Mouse (Mus musculus) hindbrain, embryonic 15.5 days (tissue): ENCODE results near the gene Gm960. TPM values are rescaled to one million over a fixed set of nuclear protein-coding genes. Genes with fewer than 3 reads are reported as not detected.
A peak's percentile ranks its signal among the peaks of the same experiment; 100 is the strongest.

Source experiments
- ATAC-seq: fragments of 200-750 bp; cut with Nextera tagmentation; 2 replicates; pipeline ENCODE4 v1.8.0; 2017; ENCODE audit warnings: low read depth, moderate number of reproducible peaks, moderate TSS enrichment; ENCODE audit not compliant: low FRiP score
- H3K27ac ChIP-seq: fragments of 300-500 bp; sonication (generic); replicated peaks from 2 replicates; pipeline ENCODE4 v1.5.1; 2015; ENCODE audit warnings: mild to moderate bottlenecking, inconsistent platforms
- H3K27me3 ChIP-seq: fragments of 300-500 bp; sonication (generic); 2 replicates; pipeline ENCODE4 v1.6.1; 2015; ENCODE audit warnings: control low read depth, inconsistent platforms
- H3K36me3 ChIP-seq: fragments of 300-500 bp; sonication (generic); 2 replicates; pipeline ENCODE4 v1.6.1; 2015; ENCODE audit warnings: control low read depth, inconsistent platforms
- H3K4me1 ChIP-seq: fragments of 300-500 bp; sonication (generic); replicated peaks from 2 replicates; pipeline ENCODE4 v1.6.1; 2015; ENCODE audit warnings: control low read depth, inconsistent platforms
- H3K4me2 ChIP-seq: fragments of 300-500 bp; sonication (generic); 2 replicates; pipeline ENCODE4 v1.6.1; 2015; ENCODE audit warnings: moderate library complexity, mild to moderate bottlenecking, inconsistent platforms
- H3K4me3 ChIP-seq: fragments of 300-500 bp; sonication (generic); 2 replicates; pipeline ENCODE4 v1.5.1; 2015; ENCODE audit warnings: mild to moderate bottlenecking, inconsistent platforms
- H3K9ac ChIP-seq: fragments of 300-500 bp; sonication (generic); 2 replicates; pipeline ENCODE4 v1.6.1; 2015; ENCODE audit warnings: inconsistent platforms
- H3K9me3 ChIP-seq: fragments of 300-500 bp; sonication (generic); 2 replicates; pipeline ENCODE4 v1.6.1; 2016; ENCODE audit warnings: control low read depth, inconsistent platforms
- WGBS: fragments of 180-500 bp; shearing (Covaris S2); methylation state at CpG from one replicate; pipeline ENCODE4 v1.1.7; 2015; 5-methylcytosine and 5-hydroxymethylcytosine counted together
- polyA plus RNA-seq: library from polyadenylated mRNA; unstranded; fragments of >200 nt; fragmentation: Nextera tagmentation; extraction: Ambion mirVana; gene quantifications from 2 replicates; pipeline ENCODE4 v1.2.1, GENCODE M21; 2015

The Gm960 gene
- polyA plus RNA-seq, 1 experiment from 2014 or later, result 7.0 TPM

DNA sequence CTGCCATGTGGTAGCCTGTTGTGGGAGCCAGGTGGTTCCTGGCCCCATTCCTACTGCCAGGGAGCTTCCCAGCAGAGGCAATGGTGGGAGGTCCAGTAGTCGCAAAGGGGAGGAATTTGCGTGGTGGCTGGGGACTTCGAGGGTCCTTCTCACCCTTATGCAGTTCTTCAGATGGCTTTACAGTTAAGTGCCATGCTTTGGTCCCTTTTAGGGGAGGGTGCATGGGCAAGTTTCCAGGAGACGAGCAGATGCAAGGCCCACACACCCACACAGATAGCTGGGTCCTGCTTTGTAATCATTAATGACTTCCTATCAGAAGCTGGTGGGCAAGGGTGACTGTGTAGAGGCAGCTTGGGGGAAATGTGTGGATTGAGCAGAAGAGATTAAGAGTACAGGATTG lies 81.9 kb downstream of the Gm960 start:
- Histone ChIP-seq H3K36me3 (peaks cover 18% of the 10 kb centered on the region), H3K4me1 (peaks cover 43% of the 10 kb centered on the region), H3K9ac (no peak overlapping the region), H3K4me2 (0 out of 2 replicates have a peak overlapping the region, but pooled peaks have one; percentile 91), H3K27me3 (no peaks in the 10 kb centered on the region), H3K9me3 (no peaks in the 10 kb centered on the region), H3K27ac (peak overlapping the region; percentile 95; the same call in 1 of the 2 replicates), H3K4me3 (no peak overlapping the region)
- 41% methylated on average over 4 of the region's 4 CpGs for WGBS
- no peak for ATAC-seq

DNA sequence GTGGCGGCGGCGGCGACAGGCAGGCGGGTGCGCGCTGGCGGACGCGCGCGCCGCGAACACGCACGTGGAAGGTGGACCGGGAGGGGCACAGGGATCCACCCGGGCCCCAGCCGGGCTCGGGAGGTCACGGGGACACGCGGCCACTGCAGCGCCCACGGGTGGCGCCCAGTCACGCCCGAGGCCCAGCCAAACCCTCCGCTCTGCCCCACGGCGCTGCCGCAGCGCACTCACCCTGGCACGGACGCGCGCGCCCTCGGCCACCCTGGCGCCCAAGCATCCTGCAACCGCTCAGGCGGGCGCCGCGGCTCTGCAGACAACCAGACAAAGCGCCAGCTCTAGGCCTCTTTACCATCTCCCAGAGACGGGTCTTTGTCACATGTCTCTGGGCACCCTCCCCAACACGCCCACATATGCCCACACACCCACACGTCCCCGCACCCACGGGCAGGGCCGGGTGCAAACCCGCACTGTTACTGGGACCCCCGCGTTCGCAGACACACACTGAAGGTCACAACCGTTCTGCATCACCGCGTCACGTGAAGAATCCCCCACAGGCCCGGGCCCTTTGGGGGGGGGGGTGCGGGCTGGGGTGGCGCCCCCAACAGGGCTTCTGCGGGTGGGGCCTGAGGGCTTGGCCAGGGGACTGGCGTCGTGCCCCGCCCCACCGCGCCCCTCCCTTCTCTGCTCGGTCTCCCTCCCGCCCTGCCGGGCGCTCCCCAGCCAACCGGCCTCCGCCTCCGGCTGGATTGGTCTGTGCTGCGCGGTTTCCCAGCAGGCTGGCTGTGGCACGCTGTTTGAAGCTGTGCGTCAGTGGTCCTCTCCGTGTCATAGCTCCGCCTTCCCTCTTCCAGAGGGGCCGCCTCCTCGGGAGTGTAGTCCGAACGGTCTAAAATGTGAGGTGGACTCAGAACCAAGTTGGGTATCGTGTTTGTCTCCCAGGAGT lies 83.0 kb downstream of the Gm960 start, which contains the start of gene Lrfn4:
Gene Lrfn4, minus strand, starts transcription at position 517 of the 943 bp plus-strand sequence.
- H3K36me3 ChIP-seq, result peaks cover 20% of the 10 kb centered on the region
- H3K27me3 ChIP-seq, result no peaks in the 10 kb centered on the region
- no peaks in the 10 kb centered on the region for H3K9me3 ChIP-seq
- peak within 1 kb of the TSS; percentile 91 for H3K4me2 ChIP-seq
- peaks cover 43% of the 10 kb centered on the region for H3K4me1 ChIP-seq
- H3K9ac ChIP-seq, result peak within 1 kb of the TSS; percentile 99
- peak within 1 kb of the TSS; percentile 95 for H3K27ac ChIP-seq
- peak; percentile 91 for ATAC-seq
- peak within 1 kb of the TSS; percentile 95 for H3K4me3 ChIP-seq
- WGBS, result 0% methylated on average over 64 of the region's 87 CpGs

DNA sequence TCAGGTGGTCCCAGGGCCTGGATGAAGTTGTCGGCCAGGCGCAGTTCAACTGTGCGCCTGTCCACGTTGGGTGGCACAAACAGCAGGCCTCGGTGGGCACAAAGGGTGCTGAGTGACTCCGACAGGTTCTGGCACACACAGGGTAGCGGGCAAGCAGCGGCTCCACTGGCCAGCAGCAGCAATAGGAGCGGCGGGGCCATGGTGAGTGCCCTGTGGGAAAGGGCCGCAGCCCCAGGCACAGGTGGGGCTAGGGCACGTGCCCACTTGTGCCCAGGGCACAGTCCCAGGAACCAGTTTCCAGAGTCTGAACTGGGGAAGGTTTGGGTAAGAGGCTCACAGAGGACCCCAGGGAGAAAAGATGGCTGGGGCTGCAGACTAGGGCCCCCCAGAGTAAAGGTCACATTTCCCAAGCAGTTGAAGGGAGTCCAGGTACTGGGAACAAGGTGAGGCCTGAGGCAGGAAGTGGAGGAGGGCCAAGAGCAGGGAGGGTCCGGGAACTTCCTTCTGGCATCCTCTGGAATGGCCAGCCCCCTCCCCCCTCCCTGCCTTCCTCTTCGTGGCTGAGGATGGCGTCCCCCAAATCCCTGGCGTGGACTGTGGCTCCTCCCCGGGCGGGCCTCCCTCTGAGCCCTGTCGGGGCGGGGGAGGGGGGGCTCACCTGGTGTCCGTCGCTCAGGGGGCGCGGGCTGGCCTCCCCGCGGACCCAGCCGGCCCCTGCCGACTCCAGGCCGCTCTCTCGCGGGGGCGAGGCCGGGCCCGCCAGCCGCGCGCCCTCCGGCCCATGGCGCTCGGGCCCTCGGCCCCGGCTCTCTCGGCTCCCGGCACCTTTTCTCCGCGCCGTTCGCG lies 83.9 kb downstream of the Gm960 start:
- Histone ChIP-seq H3K4me1 (peaks cover 43% of the 10 kb centered on the region), H3K27me3 (no peaks in the 10 kb centered on the region), H3K27ac (peak overlapping the region; percentile 95), H3K9me3 (no peaks in the 10 kb centered on the region), H3K4me2 (peak overlapping the region; percentile 91), H3K4me3 (peak overlapping the region; percentile 95), H3K9ac (peak overlapping the region; percentile 99), H3K36me3 (peaks cover 20% of the 10 kb centered on the region)
- ATAC-seq, result peak; percentile 0; the same call in 1 of the 2 replicates
- WGBS, result 20% methylated on average over 37 of the region's 49 CpGs

DNA sequence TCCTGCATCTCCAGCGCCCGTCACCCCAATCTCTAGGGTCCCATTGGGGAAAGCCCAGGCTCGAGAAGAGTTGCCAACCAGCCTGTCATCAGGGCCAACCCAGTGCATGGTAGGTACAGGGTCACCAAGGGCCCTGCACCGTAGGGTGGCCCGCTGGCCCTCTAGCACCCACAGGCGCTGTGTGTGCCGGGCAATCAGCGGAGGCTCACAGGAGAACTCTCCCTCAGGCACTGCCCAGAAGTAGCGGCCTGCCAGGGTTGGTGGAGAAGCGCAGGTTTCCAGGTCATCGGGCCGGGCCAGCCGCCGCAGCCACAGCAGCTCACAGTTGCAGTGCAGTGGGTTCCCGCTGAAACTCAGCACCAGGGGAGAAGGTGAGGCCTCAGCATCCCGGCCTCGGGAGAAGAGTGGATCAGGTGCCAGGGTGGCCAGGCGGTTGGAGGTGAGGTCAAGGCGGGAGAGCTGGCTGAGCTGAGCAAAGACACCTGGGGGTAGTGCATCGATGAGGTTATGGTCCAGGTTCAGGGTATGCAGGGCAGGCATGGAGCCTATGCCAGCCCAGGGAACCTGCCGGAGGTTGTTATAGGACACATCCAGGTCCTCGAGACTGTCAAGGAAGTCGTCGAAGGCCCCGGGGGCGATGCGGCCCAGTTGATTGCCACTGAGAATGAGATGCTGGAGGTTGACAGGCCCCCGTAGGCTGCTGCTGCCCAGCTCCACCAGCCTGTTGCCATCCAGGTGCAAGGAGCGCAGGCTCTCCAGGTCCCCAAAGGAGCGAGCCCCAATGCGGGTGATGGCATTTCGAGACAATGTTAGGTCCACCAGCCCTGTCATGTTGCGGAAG lies 84.8 kb downstream of the Gm960 start:
- no peak overlapping the region for H3K27ac ChIP-seq
- peaks cover 20% of the 10 kb centered on the region for H3K36me3 ChIP-seq
- H3K9ac ChIP-seq, result peak overlapping the region; percentile 99; the same call in 1 of the 2 replicates
- 91% methylated on average over 33 of the region's 33 CpGs for WGBS
- H3K4me1 ChIP-seq, result peaks cover 43% of the 10 kb centered on the region
- no peaks in the 10 kb centered on the region for H3K9me3 ChIP-seq
- H3K27me3 ChIP-seq, result no peaks in the 10 kb centered on the region
- H3K4me3 ChIP-seq, result peak overlapping the region; percentile 95
- H3K4me2 ChIP-seq, result peak overlapping the region; percentile 91
- ATAC-seq, result no peak

DNA sequence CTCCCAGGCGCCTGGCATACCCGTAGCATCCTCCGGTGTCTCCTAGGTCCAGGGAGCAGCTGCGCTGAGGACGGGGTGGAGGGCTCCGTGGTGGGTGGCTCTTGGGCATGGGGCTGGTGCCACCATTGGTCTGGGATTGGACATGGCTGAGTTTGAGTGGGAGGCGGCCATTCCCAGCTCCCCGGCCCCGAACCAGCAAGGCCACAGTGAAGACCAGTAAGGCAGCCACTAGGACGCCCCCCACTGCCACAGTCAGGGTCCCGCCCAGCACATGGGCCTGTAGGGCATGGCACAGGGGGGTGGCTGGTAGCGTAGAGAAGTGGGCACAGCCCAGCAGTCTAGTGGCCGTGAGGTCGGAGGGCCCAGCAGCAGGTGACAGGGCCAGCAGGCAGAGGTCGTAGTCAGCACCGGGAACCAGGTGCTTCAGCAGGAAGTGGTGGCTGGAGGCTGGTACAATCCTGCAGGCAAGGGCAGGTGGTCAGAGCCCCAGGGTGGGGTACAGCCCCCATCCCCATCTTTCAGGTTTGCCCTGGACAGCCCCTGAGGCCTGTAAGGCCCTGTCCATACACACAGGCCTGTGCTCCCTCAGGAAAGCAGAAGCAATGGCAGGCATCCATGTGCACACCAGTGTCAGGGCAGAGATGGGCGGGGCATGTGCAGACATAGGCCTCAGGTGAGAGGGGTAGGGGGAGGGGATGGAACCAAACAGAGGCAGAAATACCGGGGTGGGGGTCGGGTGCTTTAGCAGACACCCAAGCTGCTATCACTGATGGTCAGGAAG lies 86.1 kb downstream of the Gm960 start:
- Histone ChIP-seq H3K4me1 (peaks cover 39% of the 10 kb centered on the region), H3K4me3 (no peak overlapping the region), H3K4me2 (peak overlapping the region; percentile 91), H3K36me3 (peaks cover 20% of the 10 kb centered on the region), H3K9me3 (no peaks in the 10 kb centered on the region), H3K9ac (no peak overlapping the region), H3K27ac (no peak overlapping the region), H3K27me3 (no peaks in the 10 kb centered on the region)
- no peak for ATAC-seq
- 88% methylated on average over 19 of the region's 19 CpGs for WGBS

DNA sequence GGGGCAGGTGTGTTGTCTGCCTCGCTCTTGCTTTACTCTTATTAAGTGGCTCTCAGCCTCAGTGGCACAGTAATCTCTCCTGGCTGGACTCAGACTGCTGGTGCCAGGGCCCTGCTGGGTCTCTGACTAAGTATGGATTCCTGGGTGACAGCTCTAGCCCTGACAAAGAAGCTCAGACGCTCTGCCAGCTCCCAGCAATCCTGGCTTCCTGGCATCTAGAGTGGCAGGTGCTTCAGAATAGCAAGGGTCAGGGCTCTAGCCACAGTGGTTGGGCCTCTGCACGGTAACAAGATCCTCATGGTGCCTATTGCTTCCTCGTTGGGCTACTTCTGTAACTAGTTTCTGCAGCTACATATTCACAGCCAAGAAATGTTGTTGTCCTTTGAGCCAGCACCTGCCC lies 88.4 kb downstream of the Gm960 start:
- H3K9me3 ChIP-seq, result no peaks in the 10 kb centered on the region
- peaks cover 20% of the 10 kb centered on the region for H3K36me3 ChIP-seq
- H3K4me1 ChIP-seq, result peaks cover 30% of the 10 kb centered on the region
- no peak overlapping the region for H3K4me3 ChIP-seq
- H3K27ac ChIP-seq, result no peak overlapping the region
- no peak for ATAC-seq
- 68% methylated on average over 4 of the region's 4 CpGs for whole genome bisulfite sequencing
- no peaks in the 10 kb centered on the region for H3K27me3 ChIP-seq
- no peak overlapping the region for H3K4me2 ChIP-seq
- H3K9ac ChIP-seq, result no peak overlapping the region

DNA sequence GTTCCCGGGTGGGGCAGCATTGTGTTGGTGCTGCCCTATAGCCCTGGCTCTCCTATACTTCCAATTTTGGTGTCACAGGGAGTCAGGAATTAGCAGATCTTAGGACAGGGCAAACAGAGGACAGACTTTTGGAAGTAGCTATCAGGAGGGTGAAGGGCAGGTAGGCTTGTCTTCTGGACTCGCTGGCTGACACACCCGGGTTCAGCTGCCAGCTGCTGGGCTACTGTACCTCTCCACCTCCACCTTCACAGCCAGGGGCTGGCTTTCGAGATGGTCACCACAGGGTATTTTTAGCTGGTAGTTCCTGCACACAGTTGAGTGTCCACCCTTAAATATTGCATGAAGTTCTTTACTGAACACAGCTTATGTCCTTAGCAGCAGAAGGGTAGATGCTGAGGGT lies 90.0 kb downstream of the Gm960 start:
- no peak overlapping the region for H3K9ac ChIP-seq
- no peaks in the 10 kb centered on the region for H3K27me3 ChIP-seq
- no peak overlapping the region for H3K4me3 ChIP-seq
- peaks cover 19% of the 10 kb centered on the region for H3K4me1 ChIP-seq
- peaks cover 19% of the 10 kb centered on the region for H3K36me3 ChIP-seq
- no peak overlapping the region for H3K4me2 ChIP-seq
- no peak for ATAC-seq
- no peaks in the 10 kb centered on the region for H3K9me3 ChIP-seq
- WGBS, result 79% methylated on average over 4 of the region's 4 CpGs
- H3K27ac ChIP-seq, result no peak overlapping the region

DNA sequence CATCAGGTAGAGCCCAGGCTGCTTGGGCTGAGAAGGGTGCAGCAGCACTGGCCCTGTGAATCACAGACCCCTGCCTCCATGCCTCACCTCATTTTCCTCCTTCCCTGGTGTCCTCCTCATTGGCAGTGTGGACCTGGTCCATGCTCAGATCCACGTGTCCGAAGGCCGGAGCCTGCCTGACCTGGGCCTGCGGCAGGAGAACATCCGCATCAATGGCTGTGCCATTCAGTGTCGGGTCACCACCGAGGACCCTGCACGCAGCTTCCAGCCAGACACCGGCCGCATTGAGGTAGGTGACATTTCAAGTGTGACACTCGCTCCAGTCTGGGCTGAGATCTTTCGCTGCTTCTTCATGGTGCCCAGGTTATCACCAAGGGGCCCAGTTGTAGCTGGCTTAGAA lies 91.1 kb downstream of the Gm960 start:
- H3K4me3 ChIP-seq, result no peak overlapping the region
- H3K4me2 ChIP-seq, result no peak overlapping the region
- no peaks in the 10 kb centered on the region for H3K27me3 ChIP-seq
- WGBS, result 94% methylated on average over 12 of the region's 12 CpGs
- ATAC-seq, result no peak
- H3K9me3 ChIP-seq, result no peaks in the 10 kb centered on the region
- no peak overlapping the region for H3K9ac ChIP-seq
- H3K27ac ChIP-seq, result no peak overlapping the region
- peaks cover 8% of the 10 kb centered on the region for H3K4me1 ChIP-seq
- peaks cover 8% of the 10 kb centered on the region for H3K36me3 ChIP-seq

DNA sequence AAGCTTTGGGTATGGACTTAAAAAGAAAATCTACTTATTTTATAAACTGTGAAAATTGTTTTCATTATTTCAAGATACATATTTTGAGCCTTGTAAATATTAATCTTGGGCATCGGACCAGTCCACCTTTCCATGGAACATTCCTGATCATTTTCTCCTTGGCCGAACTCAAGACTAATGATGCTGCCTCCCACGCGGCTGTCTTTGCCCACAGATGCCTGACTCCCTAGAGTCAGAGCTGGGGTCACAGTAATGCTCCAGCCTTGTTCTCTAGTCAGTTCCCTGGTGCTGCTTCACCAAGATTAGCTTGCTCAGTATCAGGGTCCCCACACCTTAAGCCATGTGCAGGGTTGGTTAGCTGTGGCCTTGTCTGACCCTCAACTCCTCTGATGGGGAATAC lies 92.8 kb downstream of the Gm960 start:
- H3K9ac ChIP-seq, result no peak overlapping the region
- no peak overlapping the region for H3K4me3 ChIP-seq
- H3K27me3 ChIP-seq, result no peaks in the 10 kb centered on the region
- H3K9me3 ChIP-seq, result no peaks in the 10 kb centered on the region
- H3K4me1 ChIP-seq, result no peaks in the 10 kb centered on the region
- H3K4me2 ChIP-seq, result no peak overlapping the region
- WGBS, result 75% methylated on average over 4 of the region's 4 CpGs
- no peak overlapping the region for H3K27ac ChIP-seq
- ATAC-seq, result no peak
- no peaks in the 10 kb centered on the region for H3K36me3 ChIP-seq

DNA sequence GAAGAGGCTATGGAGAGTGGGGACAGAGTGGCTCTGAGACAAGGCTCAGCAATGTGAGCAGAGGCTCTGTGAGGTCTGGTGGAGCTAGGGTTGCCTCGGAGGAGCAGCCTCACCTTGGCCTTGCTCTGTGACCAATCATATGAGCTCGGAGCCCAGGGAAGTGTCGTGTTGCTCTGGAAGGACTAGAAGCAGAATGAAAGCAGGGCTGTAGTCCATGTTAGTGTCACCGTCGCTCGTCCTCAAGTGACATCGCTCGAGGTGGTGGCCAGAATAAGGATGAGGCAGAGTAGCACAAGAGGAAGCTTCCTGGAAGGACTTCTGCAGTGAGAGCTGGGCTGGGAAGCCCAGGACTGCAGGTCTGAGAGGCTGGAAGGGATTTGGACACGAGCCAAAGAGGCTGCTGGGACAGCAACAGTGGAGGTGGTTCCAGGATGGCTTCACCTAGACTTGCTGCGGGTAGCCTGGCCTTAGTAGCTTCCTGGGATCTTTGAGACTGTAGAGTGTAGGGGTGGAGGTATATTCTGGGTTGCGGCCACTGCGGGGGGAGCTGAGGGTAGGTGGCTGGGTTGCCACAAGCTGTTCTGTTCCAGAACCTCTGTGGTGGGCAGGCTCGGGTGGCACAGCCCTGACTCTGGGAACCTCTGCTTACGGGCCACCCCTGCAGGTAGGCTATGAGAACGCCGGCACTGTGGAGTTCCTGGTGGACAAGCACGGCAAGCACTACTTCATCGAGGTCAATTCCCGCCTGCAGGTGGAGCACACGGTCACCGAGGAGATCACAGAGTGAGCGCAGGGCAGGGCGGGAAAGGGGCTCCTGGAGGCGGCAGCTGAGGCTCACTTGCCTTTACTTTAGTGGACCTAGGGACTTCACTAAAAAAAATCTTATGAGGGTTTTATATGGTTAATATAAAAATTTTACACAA lies 94.4 kb downstream of the Gm960 start:
- H3K4me3 ChIP-seq, result no peak overlapping the region
- ATAC-seq, result 0 out of 2 replicates have a peak, but pooled peaks have one; percentile 19
- no peaks in the 10 kb centered on the region for H3K9me3 ChIP-seq
- H3K27me3 ChIP-seq, result no peaks in the 10 kb centered on the region
- H3K27ac ChIP-seq, result no peak overlapping the region
- 40% methylated on average over 24 of the region's 24 CpGs for WGBS
- no peak overlapping the region for H3K4me2 ChIP-seq
- no peak overlapping the region for H3K9ac ChIP-seq
- H3K4me1 ChIP-seq, result no peaks in the 10 kb centered on the region
- no peaks in the 10 kb centered on the region for H3K36me3 ChIP-seq
